In genomic region chr17:68881725-68882524, GRCm38 (mm10) we compare ENCODE assay signal across 8 mouse cellular contexts. TPM values are rescaled to one million over a fixed set of nuclear protein-coding genes. Genes with fewer than 3 reads are reported as not detected.
A peak's percentile ranks its signal among the peaks of the same experiment; 100 is the strongest.
DNase-seq lines count a peak whose midpoint lies in the region; ATAC-seq and TF ChIP-seq lines count a peak whose summit lies in the region.

No protein-coding gene starts in this region.

- no peaks in the 10 kb centered on the region for H3K27me3 ChIP-seq in liver, embryonic 14.5 days (ENCODE audit: control insufficient read depth, insufficient read depth, low read length)

- H3K9ac ChIP-seq in liver, embryonic 14.5 days (replicated peaks) = no peak overlapping the region

- peak; percentile 5 for DNase-seq in gastrocnemius, postnatal 14 days
- DNase-seq in gastrocnemius, postnatal 36 days = no peak
- peak; percentile 63 for DNase-seq in embryo, embryonic 11 days
- peak; percentile 22 to 39 for DNase-seq in heart, postnatal 10 days
- DNase-seq in large intestine, adult 2 months (ENCODE audit: low read depth, low spot score) = peak; percentile 31
- DNase-seq in liver, embryonic 14.5 days (ENCODE audit: low read depth in 3 of 3, low spot score in 3 of 3) = no peak
- DNase-seq in retina, adult 2 months (ENCODE audit: low read depth, low spot score) = peak; percentile 32

- no peak overlapping the region for H3K27ac ChIP-seq in liver, embryonic 14.5 days

- no peaks in the 10 kb centered on the region for H3K4me1 ChIP-seq in liver, embryonic 14.5 days (replicated peaks; ENCODE audit: control insufficient read depth in 2 of 2, insufficient read depth in 2 of 2, low read length in 1 of 2)

- no peak overlapping the region for H3K4me2 ChIP-seq in liver, embryonic 14.5 days (ENCODE audit: low read depth)

- TF ChIP-seq EP300 in liver, embryonic 14.5 days (IDR thresholded peaks at IDR 0.05; ENCODE audit: low read depth) = no peak

- WGBS in large intestine, adult 2 months = 15% methylated on average over 21 of the region's 21 CpGs
- WGBS in liver, embryonic 14.5 days (ENCODE audit: insufficient replicate concordance) = 12% methylated on average over 21 of the region's 21 CpGs

- TF ChIP-seq CTCF in liver, embryonic 14.5 days (IDR thresholded peaks at IDR 0.05; ENCODE audit: low read depth) = peak; percentile 38

- H3K9me3 ChIP-seq in liver, embryonic 14.5 days (ENCODE audit: control insufficient read depth, low read length) = no peaks in the 10 kb centered on the region

- H3K36me3 ChIP-seq in liver, embryonic 14.5 days (replicated peaks; ENCODE audit: control insufficient read depth, insufficient read depth, low read depth) = no peaks in the 10 kb centered on the region

- ATAC-seq in liver, embryonic 14.5 days (ENCODE audit: insufficient read depth) = no peak
- no peak for ATAC-seq in CD4-positive, CD25-positive, alpha-beta regulatory T cell, adult 4 months

- no peak overlapping the region for H3K4me3 ChIP-seq in liver, embryonic 14.5 days (ENCODE audit: insufficient read depth in 1 of 2, low read depth in 2 of 2, low read length in 2 of 2)

- intact Hi-C loops in gastrocnemius, postnatal 14 days (cut with DNase I; ENCODE audit: low total_unique reads) = loop anchor here (5.0 kb wide), 1 partner anchor 225 kb away; no protein-coding TSS in a partner anchor
- intact Hi-C loops in gastrocnemius, postnatal 36 days (cut with DNase I) = loop anchor here (5.0 kb wide), 1 partner anchor 225 kb away; no protein-coding TSS in a partner anchor
- intact Hi-C loops in heart, postnatal 10 days (cut with DNase I) = loop anchor here (1.0 to 10.0 kb wide), 2 partner anchors 223 to 463 kb away; no protein-coding TSS in a partner anchor

RNA-seq across cellular contexts. Expression of gene Tmem200c, which starts 55.5 kb away (rescaled TPM):
- total RNA-seq in gastrocnemius, postnatal 14 days (2021) = under 1 TPM; 0.27 to 0.49 TPM
- total RNA-seq in gastrocnemius, postnatal 36 days (2021) = under 1 TPM; 0.20 to 0.28 TPM
- under 1 TPM; 0.14 to 0.15 TPM for total RNA-seq in heart, postnatal 10 days (2021)
- 0.19 and 0.36 TPM in 2 replicates for polyA plus RNA-seq in large intestine, adult 2 months (2012; rRNA removed)
- not detected in 2 replicates for polyA plus RNA-seq in liver, embryonic 14.5 days (2012; rRNA removed)
- polyA plus RNA-seq in liver, embryonic 14.5 days (2014; fragmentation: Nextera tagmentation; extraction: Ambion mirVana) = not detected in 2 replicates
- not detected for polyA plus RNA-seq in CD4-positive, CD25-positive, alpha-beta regulatory T cell, adult 4 months (2017; shearing (Covaris generic))

Comparison
In these comparisons a context has a peak if more than half of its experiments do, and no peak if none do; other contexts are left out.
1. DNase-seq: peak in gastrocnemius, postnatal 14 days (single experiment), embryo, embryonic 11 days (single experiment), heart, postnatal 10 days (2 of 2), large intestine, adult 2 months (single experiment) and retina, adult 2 months (single experiment); none in gastrocnemius, postnatal 36 days (0 of 2) and liver, embryonic 14.5 days (0 of 3).